Mouse (Mus musculus) activated CD4-positive, CD25-positive, alpha-beta regulatory T cell, adult 4 months (primary cell): Measurements from ENCODE around the gene Mfsd5. TPM values are rescaled to one million over a fixed set of nuclear protein-coding genes. Genes with fewer than 3 reads are reported as not detected.

ENCODE experiments used
- ATAC-seq: one replicate; pipeline ENCODE4 v1.8.0; 2017
- polyA plus RNA-seq, 2 experiments: library from polyadenylated mRNA; unstranded; fragments of 100-300 nt; shearing (Covaris generic); gene quantifications; one replicate each; pipeline ENCODE4 v1.2.1; 2017

The Mfsd5 gene
- 10 to 100 TPM; 36.7 to 40.7 TPM for polyA plus RNA-seq

DNA sequence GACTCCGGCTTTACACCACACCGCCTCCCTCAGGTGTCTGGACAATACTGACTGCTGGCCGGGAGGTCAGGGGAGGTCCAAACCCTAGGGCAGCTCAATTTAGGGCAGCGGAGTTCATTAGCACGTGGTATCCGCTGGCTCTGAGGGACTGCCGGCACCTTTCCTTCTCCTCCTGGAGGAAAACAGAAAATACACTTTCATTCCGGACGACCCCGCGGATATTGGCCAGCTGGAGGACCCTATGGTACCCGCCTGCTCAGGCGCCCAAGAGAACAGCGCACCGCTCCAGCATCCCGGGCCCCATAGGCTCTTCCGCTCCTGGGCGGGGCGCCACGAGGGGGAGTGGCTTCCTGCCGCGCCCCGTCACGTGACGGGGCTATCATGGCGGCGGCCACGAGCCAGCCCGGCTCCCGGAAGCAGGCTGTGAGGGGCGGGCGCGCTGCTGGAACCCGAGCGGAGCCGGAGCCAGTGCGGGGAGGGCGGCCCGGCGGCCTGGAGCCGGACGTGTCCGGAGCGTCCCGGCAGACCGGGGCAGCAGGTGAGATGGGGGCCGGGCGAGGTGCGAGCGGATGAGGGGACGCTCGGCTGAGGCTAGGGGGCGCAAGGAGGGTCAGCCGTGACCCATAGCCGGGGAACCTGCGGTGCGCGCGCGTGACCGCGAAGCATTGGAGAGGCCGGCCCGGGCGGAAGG, at the start of gene Mfsd5:
Gene Mfsd5, plus strand, starts transcription at position 363 of the 691 bp plus-strand sequence.
- peak; percentile 96 for ATAC-seq

DNA sequence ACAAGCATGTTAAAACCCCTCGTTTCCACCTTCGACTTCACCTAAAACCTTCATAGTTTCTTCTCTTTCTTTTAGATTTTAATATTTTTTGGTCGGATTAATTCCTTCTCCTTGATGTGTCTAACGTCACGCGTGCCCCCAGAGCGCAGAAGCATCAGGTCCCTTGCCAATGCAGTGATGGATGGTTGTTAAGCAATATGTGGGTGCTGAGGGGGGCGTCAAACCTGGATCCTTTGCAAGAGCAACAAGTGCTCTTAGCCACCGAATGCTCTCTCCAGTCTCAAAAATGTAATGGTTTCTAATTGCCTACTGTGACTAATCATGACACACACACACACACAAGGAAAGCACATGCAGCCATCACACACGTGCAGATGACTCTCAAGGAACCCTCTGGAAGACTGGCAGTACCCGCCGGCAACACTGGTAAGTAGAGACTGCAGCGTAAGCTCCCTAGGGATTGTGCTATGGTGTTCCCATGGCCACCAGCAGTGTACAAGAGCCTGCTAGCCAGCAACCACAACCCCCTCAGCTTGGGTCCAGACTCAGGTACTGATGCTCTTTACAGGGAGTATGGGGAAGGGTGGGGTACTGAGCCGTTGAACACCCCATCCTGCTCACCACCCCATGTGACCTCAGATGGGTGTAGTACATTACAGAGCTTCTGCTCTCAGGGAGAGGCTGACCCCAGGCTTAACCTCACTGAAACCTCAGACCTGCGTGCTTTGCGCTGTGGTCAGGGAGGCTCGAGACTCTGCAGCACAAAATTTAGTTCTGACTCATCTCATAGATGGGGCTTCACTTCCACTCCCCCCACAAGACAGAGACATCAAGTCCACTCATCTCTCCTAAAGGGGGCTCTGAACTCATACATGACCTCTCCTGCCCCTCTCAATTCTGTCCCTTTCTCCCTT, 48.6 kb upstream of the Mfsd5 start:
- ATAC-seq: peak; percentile 72

DNA sequence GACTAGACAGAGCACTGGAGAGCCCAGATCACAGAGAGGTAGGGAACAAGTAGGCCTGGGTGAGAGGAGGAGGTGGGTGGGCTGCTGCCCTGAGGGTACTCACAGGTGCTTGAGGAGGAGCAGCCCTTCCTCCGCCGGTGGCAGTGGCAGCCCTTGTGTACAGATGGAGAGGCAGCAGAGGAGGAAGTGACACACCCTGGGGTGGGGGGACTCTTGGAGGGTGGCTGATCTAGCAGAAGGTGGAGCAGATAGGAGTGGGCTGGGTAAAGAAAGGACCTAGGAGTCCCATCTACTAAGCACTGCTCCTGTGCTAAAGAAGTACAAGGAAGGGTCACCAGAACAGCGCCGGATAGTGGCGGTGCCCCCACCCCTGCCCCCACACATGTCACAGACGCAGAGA, 47.5 kb upstream of the Mfsd5 start, which contains the start of gene Itgb7:
Gene Itgb7, minus strand, starts transcription at position 197 of the 400 bp plus-strand sequence.
- ATAC-seq: peak; percentile 70

GRCm38 (mm10) chr15:102232764-102233163, 46.5 kb upstream of the Mfsd5 start:
- ATAC-seq: no peak

GRCm38 (mm10) chr15:102233896-102234295, 45.4 kb upstream of the Mfsd5 start:
- no peak for ATAC-seq

DNA sequence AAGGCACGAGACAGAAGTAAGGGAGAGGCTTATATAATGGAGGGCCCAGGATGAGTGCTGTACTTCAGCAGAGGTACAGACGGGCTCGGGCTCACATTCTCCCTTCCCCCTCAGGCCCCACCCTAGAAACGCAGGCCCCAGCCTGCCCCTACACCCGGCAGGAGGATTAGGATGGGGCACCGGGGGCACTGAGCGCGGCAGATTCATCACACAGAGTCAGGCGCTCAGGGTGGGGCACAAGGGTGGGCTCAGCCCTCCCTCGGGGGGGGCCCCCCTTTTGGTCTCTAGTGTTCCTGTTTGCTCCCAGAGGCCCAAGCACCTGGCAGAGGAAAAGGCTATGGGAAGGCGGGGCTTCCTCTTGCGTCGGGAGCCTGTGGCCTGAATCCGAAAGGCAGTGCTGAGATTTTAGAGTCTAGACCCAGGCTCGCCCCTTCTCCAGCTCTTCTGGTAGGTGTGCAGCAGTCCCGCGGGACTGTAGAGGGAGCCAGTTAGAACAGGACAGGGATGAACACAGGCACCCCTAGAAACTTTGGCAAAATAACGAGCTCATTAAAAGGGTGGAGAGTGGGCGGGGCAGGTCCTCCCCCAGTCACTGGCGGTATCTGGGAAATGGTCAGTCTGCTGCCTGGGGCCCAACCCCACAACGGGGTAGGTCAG, 43.8 kb upstream of the Mfsd5 start:
- ATAC-seq: no peak

DNA sequence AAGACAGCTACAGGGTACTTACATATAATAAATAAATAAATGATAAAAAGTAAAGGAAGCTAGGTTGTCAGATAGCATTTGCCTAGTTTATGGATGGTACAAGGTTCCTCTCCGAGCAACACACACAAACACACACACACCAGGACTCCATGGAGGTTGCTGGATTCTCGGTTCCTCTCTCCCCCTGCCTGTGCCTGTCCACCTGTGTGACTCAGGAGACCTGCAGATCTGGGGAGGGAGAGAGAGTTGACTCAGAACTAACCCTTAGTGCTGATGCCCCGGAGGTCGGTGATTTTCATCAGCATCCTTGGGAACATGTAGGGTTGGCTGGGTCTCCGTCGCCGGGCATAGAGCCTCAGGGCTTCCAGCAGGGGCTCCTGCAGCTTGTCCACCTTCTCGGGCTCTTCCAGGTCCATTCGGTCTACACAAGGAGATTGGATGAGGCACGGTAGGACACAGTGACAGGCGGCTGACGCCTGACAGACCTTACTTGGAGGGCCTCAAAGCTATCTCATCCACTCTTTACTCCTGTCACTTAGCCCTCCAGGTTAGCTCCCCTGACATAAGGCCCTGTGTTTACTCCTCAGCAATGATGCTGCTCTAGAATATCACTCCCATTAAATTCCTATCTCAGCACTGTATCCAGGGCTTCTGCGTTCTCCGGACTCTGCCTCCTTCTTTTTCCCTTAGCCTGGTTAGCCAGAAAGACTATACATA, 40.6 kb upstream of the Mfsd5 start:
- no peak for ATAC-seq

DNA sequence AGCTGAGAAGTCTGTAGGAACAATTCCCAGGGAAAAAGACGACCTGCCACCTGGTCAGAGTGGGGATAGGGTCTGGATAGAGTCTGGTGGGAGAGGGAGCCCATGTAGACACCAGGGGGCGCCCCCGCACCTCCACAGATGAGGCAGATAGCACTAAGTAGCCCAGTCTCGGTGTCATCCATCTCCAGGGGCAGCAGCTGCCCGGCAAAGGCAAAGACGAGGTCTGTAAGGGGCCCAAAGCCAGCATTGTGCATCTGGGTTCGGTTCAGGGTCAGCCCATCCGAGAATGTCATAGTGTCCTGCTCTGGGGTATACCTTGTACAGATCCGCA, 40.0 kb upstream of the Mfsd5 start:
- ATAC-seq: no peak

DNA sequence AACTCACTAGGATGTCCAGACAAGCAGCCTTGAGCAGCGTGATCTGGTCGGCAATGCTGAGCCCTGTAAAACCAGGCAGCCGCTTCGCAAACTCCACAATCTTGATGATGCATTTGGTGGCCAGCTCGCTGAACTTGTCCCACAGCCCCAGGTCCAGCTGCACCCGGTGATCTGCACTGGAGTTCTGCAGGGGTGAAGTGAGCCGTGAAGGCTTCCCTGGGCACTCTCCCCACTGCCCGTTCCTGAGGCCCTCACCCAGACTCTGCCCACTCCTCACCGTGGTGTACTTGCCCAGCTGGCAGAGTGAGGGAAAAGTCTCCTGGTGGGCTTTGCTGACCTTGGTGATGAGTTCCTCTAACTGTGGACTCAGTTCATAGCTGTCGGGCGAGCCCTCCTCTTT, 39.4 kb upstream of the Mfsd5 start:
- no peak for ATAC-seq

GRCm38 (mm10) chr15:102240607-102241006, 38.6 kb upstream of the Mfsd5 start:
- no peak for ATAC-seq

- ATAC-seq: no peak
Observed at GRCm38 (mm10) chr15:102242404-102243228, 36.6 kb upstream of the Mfsd5 start.

GRCm38 (mm10) chr15:102243229-102244190, 35.7 kb upstream of the Mfsd5 start:
- ATAC-seq: peak; percentile 8

DNA sequence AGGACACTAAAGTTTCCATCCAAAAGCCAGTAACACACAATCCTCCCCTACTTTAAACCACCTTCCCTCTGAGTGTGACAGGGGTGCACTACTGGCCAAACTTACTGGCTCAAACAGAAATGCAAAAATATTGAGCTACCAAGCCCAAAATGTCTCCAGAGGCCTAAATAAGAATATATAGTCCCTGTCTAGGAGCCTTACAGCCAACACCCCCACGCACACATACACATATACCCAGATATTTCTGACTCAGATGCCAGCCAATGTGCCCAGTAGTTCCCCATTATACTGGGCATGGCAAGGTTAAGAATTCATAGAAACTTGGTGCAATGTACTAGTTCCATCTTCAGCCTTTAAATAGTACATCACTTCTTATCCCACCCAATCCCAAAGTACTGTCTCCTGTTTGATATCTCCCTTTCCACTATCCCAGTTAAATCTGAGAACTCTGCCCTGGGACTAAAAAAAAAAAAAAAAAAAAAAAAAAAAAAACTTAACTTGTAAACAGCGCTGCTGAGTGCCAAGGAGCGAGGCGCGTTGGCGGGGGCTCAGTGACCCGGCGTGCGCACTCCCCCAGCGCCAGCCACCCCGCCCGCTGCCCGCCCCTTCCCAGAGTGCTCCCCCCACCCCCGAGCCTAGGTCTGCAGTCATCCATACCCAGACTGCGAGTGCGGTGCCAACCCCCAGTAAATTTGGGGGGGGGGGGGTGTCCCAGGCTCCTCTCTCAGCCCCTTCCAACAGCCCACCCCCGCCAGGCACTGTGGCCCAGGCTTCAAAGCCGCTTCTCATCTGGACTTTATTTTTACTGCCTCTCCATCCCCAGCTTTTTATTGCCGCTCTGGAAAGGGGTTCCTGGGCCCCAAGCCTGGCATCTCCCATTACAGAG, 34.7 kb upstream of the Mfsd5 start:
- no peak for ATAC-seq

- no peak for ATAC-seq
Observed at GRCm38 (mm10) chr15:102245461-102245881, 33.8 kb upstream of the Mfsd5 start.

GRCm38 (mm10) chr15:102245891-102246741, 33.1 kb upstream of the Mfsd5 start:
- peak; percentile 82 for ATAC-seq

DNA sequence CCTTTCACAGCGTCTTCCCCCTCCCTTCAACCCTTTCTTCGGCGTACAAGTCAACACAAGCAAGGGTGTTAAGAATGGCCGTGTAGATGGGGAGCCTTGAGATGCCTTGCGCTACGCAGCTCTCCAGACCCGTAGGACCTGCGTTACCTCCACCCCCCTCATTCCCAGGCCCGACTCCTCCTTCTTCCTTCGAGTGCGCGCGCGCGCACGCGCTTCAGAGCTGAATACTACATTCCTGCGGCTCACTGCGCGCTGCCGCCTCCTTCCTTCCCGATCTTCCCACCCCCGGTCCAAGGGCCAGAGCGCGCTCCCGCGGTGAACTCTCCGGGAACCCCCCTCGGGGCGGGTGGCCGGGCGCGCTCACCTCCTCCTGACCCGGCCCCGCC, 32.4 kb upstream of the Mfsd5 start:
- peak; percentile 24 for ATAC-seq

GRCm38 (mm10) chr15:102247252-102248130, 31.8 kb upstream of the Mfsd5 start:
- ATAC-seq: peak; percentile 2
